Mouse (Mus musculus) limb, embryonic 13.5 days (tissue): Measurements from ENCODE around the gene Psrc1. TPM values are rescaled to one million over a fixed set of nuclear protein-coding genes. Genes with fewer than 3 reads are reported as not detected.

ENCODE experiments used
- ATAC-seq: fragments of 200-750 bp; cut with Nextera tagmentation; 2 replicates; pipeline ENCODE4 v1.8.0; 2017; ENCODE audit warnings: low read depth, moderate number of reproducible peaks, moderate TSS enrichment; ENCODE audit not compliant: low FRiP score
- H3K27ac ChIP-seq: fragments of 300-500 bp; sonication (generic); 2 replicates; pipeline ENCODE4 v1.5.1; 2015; ENCODE audit warnings: inconsistent platforms, mild to moderate bottlenecking, moderate library complexity
- H3K27me3 ChIP-seq: fragments of 300-500 bp; sonication (generic); 2 replicates; pipeline ENCODE4 v1.6.1; 2015; ENCODE audit warnings: mild to moderate bottlenecking, inconsistent platforms
- H3K36me3 ChIP-seq: fragments of 300-500 bp; sonication (generic); 2 replicates; pipeline ENCODE4 v1.6.1; 2015; ENCODE audit warnings: inconsistent platforms, mild to moderate bottlenecking, moderate library complexity
- H3K4me1 ChIP-seq: fragments of 300-500 bp; sonication (generic); 2 replicates; pipeline ENCODE4 v1.6.1; 2015; ENCODE audit warnings: inconsistent platforms
- H3K4me2 ChIP-seq: fragments of 300-500 bp; sonication (generic); replicated peaks from 2 replicates; pipeline ENCODE4 v1.6.1; 2015; ENCODE audit warnings: inconsistent platforms, mild to moderate bottlenecking, moderate library complexity
- H3K4me3 ChIP-seq: fragments of 300-500 bp; sonication (generic); 2 replicates; pipeline ENCODE4 v1.5.1; 2015; ENCODE audit warnings: moderate library complexity, mild to moderate bottlenecking, inconsistent platforms
- H3K9ac ChIP-seq: fragments of 300-500 bp; sonication (generic); 2 replicates; pipeline ENCODE4 v1.6.1; 2015; ENCODE audit warnings: mild to moderate bottlenecking, inconsistent platforms
- H3K9me3 ChIP-seq: fragments of 300-500 bp; sonication (generic); 2 replicates; pipeline ENCODE4 v1.6.1; 2016; ENCODE audit warnings: inconsistent platforms
- WGBS: fragments of 180-500 bp; shearing (Covaris S2); methylation state at CpG from one replicate; pipeline ENCODE4 v1.1.7; 2015; 5-methylcytosine and 5-hydroxymethylcytosine counted together
- polyA plus RNA-seq: library from polyadenylated mRNA; unstranded; fragments of >200 nt; fragmentation: Nextera tagmentation; extraction: Ambion mirVana; gene quantifications from 2 replicates; pipeline ENCODE4 v1.2.1, GENCODE M21; 2015

The Psrc1 gene
- 62.7 and 63.1 TPM in 2 replicates for polyA plus RNA-seq

DNA sequence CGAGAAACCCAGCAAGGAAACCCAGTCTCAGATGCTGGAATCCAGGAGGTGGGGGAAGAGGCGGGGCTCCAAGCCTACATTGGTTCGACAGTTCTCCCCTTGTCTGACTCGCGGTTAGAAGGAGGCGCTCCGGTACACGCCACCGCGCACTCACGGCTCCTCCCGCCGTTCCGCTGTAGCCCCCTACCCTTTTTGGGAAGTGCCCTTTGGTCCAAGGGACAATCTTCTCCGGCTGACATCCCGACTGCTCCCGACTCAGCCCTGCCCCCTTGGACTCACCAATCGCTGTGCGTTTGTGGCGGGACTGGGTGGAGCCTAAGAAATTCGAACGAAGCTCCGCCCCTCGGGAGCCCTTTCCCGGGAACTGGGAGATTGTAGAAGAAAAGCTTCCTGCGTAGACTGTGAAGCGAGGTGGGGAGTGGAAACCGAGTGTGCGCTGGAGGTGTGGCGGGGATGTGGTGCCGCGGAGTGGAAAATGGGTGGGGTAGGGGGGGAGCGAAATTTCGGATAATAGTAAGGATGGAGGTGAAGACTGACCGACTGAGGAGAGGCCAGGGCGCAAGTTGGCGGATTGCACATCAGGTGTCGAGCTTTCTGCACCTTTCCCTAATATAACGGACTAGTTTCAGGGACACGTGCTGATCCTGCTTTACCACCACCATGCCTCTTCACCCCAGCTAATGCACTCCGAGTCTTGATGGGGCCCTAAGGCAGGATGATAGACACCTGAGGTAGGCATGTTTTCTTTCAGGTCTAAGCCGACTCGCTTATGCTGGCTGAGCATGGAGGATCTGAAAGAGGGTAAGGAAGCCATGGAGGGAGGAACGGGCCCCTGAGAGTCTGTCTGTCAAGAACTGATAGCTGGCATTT is at the start of gene Psrc1:
TSS of gene Psrc1 (plus strand) at position 355 of the 870 bp plus-strand sequence.
- under 1% methylated on average over 44 of the region's 44 CpGs for WGBS
- Histone ChIP-seq H3K9ac (peak within 1 kb of the TSS; percentile 62), H3K36me3 (peaks cover 26% of the 10 kb centered on the region), H3K4me1 (peaks cover 43% of the 10 kb centered on the region), H3K4me3 (peak within 1 kb of the TSS; percentile 55), H3K9me3 (no peaks in the 10 kb centered on the region), H3K4me2 (peak within 1 kb of the TSS; percentile 77), H3K27ac (peak within 1 kb of the TSS; percentile 11; the same call in 1 of the 2 replicates), H3K27me3 (no peaks in the 10 kb centered on the region)
- ATAC-seq, result peak; percentile 94

DNA sequence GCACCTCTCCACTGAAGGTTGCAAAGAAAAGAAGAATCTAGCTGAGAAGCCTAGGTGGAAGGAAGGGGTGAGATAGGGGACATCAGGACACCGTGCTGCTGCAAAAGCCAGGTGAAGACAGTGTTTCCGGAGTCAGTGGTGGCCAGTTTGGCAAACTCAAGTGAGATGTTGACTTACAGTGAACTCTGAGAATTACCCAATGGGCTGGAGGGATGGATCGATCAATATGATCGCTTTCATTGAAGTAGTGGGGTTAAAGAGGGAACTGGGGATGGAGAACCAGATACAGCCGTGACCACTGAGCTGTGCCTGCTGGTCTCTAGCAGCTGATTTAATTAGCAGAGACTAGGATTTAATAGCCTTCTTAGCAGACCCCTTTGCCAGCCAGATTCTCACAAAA is 46.8 kb upstream of the Psrc1 start:
- ATAC-seq, result no peak
- H3K27me3 ChIP-seq, result no peaks in the 10 kb centered on the region
- no peak overlapping the region for H3K27ac ChIP-seq
- H3K4me2 ChIP-seq, result no peak overlapping the region
- no peak overlapping the region for H3K4me3 ChIP-seq
- WGBS, result 93% methylated on average over 5 of the region's 5 CpGs
- H3K36me3 ChIP-seq, result peaks cover 75% of the 10 kb centered on the region
- no peaks in the 10 kb centered on the region; the same call in 1 of the 2 replicates for H3K9me3 ChIP-seq
- no peak overlapping the region for H3K9ac ChIP-seq
- no peaks in the 10 kb centered on the region for H3K4me1 ChIP-seq

DNA sequence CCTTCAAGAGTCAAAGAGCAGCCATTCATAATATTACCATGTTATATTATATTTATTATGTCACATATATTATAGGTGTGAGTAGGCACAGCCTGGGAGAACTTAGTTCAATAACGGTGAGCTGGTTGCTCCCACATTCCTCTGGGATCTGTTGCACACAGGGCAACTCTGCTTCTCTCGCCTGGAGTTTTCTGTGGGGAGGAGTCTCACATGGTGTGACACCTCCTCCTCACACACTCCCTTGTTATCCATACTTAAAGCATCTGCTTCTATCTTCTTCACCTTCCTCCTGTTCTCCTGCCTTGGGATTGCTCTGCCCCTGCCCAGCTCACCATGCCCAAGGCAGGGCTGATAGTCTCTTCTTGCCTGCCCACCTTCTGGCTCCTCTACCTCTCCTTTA is 42.6 kb upstream of the Psrc1 start:
- no peak for ATAC-seq
- H3K36me3 ChIP-seq, result peaks cover 72% of the 10 kb centered on the region
- no peak overlapping the region for H3K4me2 ChIP-seq

GRCm38 (mm10) chr3:108342185-108342584 is 41.5 kb upstream of the Psrc1 start:
- 70% methylated on average over 7 of the region's 7 CpGs for WGBS
- H3K4me1 ChIP-seq, result no peaks in the 10 kb centered on the region
- no peak for ATAC-seq
- H3K27ac ChIP-seq, result no peak overlapping the region
- no peaks in the 10 kb centered on the region for H3K27me3 ChIP-seq
- no peak overlapping the region for H3K4me3 ChIP-seq
- H3K9ac ChIP-seq, result no peak overlapping the region
- H3K9me3 ChIP-seq, result no peaks in the 10 kb centered on the region
- H3K36me3 ChIP-seq, result peaks cover 78% of the 10 kb centered on the region
- H3K4me2 ChIP-seq, result no peak overlapping the region

More for the DNA sequence above, 42.6 kb upstream of the Psrc1 start:
- 91% methylated on average over 2 of the region's 2 CpGs for WGBS
- no peaks in the 10 kb centered on the region for H3K9me3 ChIP-seq
- no peak overlapping the region for H3K4me3 ChIP-seq
- no peaks in the 10 kb centered on the region for H3K4me1 ChIP-seq
- no peak overlapping the region for H3K9ac ChIP-seq
- H3K27me3 ChIP-seq, result no peaks in the 10 kb centered on the region
- no peak overlapping the region for H3K27ac ChIP-seq

- 79% methylated on average over 7 of the region's 7 CpGs for WGBS
- H3K4me2 ChIP-seq, result no peak overlapping the region
- no peaks in the 10 kb centered on the region for H3K9me3 ChIP-seq
- no peak overlapping the region for H3K9ac ChIP-seq
- H3K27me3 ChIP-seq, result no peaks in the 10 kb centered on the region
- H3K4me3 ChIP-seq, result no peak overlapping the region
- H3K4me1 ChIP-seq, result no peaks in the 10 kb centered on the region
- H3K36me3 ChIP-seq, result peaks cover 83% of the 10 kb centered on the region
- H3K27ac ChIP-seq, result no peak overlapping the region
- ATAC-seq, result no peak
Measured at GRCm38 (mm10) chr3:108345855-108346254, 37.8 kb upstream of the Psrc1 start.

DNA sequence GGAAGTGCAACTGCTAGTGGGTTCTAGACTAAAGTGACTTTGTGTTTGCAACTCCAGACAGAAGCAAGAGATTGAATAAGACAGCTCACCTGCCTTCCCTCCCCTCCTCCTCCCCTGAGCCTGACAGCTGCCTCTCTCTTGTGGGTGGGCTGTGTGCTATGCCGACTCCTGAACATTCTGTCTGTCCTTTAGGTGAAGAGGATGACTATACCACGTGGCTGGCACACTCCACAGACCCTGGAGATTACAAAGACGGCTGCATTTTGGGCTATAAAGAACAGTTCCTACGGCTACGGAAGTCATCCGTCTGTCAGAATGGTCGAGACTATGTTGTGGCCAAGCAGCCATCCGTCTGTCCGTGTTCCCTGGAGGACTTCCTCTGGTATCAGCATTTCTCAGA is 35.3 kb upstream of the Psrc1 start:
- 83% methylated on average over 9 of the region's 9 CpGs for WGBS
- no peak for ATAC-seq
- Histone ChIP-seq H3K36me3 (peaks cover 79% of the 10 kb centered on the region), H3K4me2 (no peak overlapping the region), H3K27ac (no peak overlapping the region), H3K9ac (no peak overlapping the region), H3K27me3 (no peaks in the 10 kb centered on the region), H3K9me3 (no peaks in the 10 kb centered on the region), H3K4me1 (no peaks in the 10 kb centered on the region), H3K4me3 (no peak overlapping the region)

GRCm38 (mm10) chr3:108355245-108355644 is 28.4 kb upstream of the Psrc1 start:
- H3K4me3 ChIP-seq, result no peak overlapping the region
- no peak for ATAC-seq
- H3K27me3 ChIP-seq, result no peaks in the 10 kb centered on the region
- H3K9me3 ChIP-seq, result no peaks in the 10 kb centered on the region
- WGBS, result 96% methylated on average over 3 of the region's 3 CpGs
- peaks cover 68% of the 10 kb centered on the region for H3K36me3 ChIP-seq
- H3K4me2 ChIP-seq, result no peak overlapping the region
- H3K9ac ChIP-seq, result no peak overlapping the region
- peaks cover 2% of the 10 kb centered on the region for H3K4me1 ChIP-seq
- no peak overlapping the region for H3K27ac ChIP-seq

GRCm38 (mm10) chr3:108357051-108357450 is 26.6 kb upstream of the Psrc1 start:
- ATAC-seq, result no peak
- H3K4me2 ChIP-seq, result no peak overlapping the region
- 84% methylated on average over 10 of the region's 10 CpGs for WGBS
- no peak overlapping the region for H3K4me3 ChIP-seq
- H3K36me3 ChIP-seq, result peaks cover 51% of the 10 kb centered on the region
- peaks cover 18% of the 10 kb centered on the region for H3K4me1 ChIP-seq
- no peak overlapping the region for H3K9ac ChIP-seq
- H3K27me3 ChIP-seq, result no peaks in the 10 kb centered on the region
- H3K27ac ChIP-seq, result no peak overlapping the region
- no peaks in the 10 kb centered on the region for H3K9me3 ChIP-seq

DNA sequence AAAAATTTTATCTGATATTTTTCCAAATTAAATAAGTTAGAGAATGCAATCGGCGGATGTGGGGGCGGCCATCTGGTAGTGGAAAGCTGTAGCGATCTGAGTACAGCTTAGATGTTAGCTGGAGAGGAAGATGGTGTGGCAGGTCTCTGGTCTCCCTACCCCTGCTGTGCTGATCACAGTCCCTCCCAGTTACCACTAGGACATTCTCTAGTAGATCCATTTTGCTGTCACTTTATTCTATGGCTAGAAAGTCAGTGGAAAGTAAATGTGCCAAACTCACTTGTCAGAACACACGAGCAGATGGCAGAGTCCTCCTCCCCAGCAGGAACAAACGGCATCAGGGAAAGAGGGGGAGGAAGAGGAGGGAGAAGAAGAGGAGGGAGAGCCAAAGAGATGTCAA is 25.2 kb upstream of the Psrc1 start:
- Histone ChIP-seq H3K36me3 (peaks cover 44% of the 10 kb centered on the region), H3K27ac (no peak overlapping the region), H3K27me3 (no peaks in the 10 kb centered on the region), H3K4me1 (peaks cover 18% of the 10 kb centered on the region), H3K4me2 (no peak overlapping the region), H3K9ac (no peak overlapping the region), H3K9me3 (no peaks in the 10 kb centered on the region), H3K4me3 (no peak overlapping the region)
- ATAC-seq, result no peak
- WGBS, result 75% methylated on average over 6 of the region's 6 CpGs

DNA sequence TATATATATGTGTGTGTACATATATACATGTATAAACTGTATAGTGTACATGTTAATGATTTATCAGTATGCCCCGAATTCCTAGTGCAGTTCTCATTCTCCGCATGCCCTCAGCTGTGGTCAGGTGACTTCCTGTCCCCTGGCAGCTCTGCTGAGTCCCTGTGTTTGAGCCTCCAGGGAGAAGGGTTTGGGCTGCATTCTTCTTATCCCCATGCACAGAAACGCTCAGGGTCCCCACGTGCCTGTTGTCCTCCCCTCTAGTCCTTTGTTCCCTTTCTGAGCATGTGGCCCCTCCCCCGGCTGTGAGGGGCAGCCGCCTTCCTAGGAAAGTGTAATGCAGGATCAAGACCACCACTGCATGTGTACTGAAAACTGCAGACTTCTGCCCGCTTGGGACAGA is 22.7 kb upstream of the Psrc1 start:
- no peak overlapping the region for H3K9ac ChIP-seq
- WGBS, result 10% methylated on average over 7 of the region's 7 CpGs
- H3K4me2 ChIP-seq, result 0 out of 2 replicates have a peak overlapping the region, but pooled peaks have one; percentile 21
- H3K36me3 ChIP-seq, result peaks cover 20% of the 10 kb centered on the region
- H3K27ac ChIP-seq, result peak overlapping the region; percentile 67
- ATAC-seq, result peak; percentile 28; the same call in 1 of the 2 replicates
- H3K4me1 ChIP-seq, result peaks cover 18% of the 10 kb centered on the region
- no peak overlapping the region for H3K4me3 ChIP-seq
- no peaks in the 10 kb centered on the region for H3K9me3 ChIP-seq
- no peaks in the 10 kb centered on the region for H3K27me3 ChIP-seq

- ATAC-seq, result no peak
- Histone ChIP-seq H3K27me3 (no peaks in the 10 kb centered on the region), H3K9ac (no peak overlapping the region), H3K4me2 (no peak overlapping the region), H3K4me3 (no peak overlapping the region), H3K4me1 (peaks cover 18% of the 10 kb centered on the region), H3K36me3 (0 out of 2 replicates have a peak, but pooled peaks cover 1% of the 10 kb centered on the region), H3K27ac (no peak overlapping the region), H3K9me3 (no peaks in the 10 kb centered on the region)
- WGBS, result 66% methylated on average over 3 of the region's 3 CpGs
Measured at GRCm38 (mm10) chr3:108363626-108364025, 20.0 kb upstream of the Psrc1 start.

DNA sequence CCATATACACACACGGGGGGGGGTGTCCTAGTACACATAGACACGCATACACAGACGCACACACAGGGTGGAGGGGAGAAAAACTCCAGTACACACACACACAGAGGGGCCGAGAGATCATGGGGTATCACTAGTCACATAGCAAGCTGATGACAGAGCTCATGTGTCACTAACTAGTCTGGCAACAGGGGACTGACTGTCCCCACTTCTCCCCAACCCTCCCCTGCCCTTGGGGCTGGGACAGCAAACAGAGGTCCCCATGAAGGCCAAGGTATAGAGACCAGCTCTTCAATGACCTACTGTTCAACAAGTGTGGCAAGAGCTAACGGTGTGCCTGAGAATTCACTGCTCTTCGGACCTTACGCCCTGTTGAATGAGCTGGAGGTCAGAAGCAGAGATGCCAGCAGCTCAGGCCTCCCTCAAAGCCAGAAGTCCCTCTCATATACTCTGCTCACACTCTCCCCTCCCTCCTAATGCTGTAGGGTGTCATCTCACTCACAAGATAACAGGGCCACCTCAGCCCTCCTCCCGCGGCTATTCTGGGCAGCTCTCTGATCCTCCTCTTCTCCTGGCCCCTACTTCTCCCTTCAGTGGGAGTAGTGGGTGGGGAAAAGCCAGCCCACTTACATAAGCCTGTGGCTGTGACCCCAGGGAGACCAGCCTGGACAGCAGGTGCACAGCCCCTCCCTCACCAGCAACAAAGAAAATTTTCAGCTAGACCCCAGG is 19.2 kb upstream of the Psrc1 start, which contains the start of gene Mybphl:
TSS of gene Mybphl (plus strand) at position 642 of the 726 bp plus-strand sequence.
- Histone ChIP-seq H3K4me3 (no peak within 1 kb of the TSS), H3K27me3 (no peaks in the 10 kb centered on the region), H3K9me3 (no peaks in the 10 kb centered on the region), H3K36me3 (no peaks in the 10 kb centered on the region), H3K9ac (no peak within 1 kb of the TSS), H3K4me1 (peaks cover 18% of the 10 kb centered on the region), H3K4me2 (no peak within 1 kb of the TSS), H3K27ac (no peak within 1 kb of the TSS)
- 68% methylated on average over 9 of the region's 9 CpGs for WGBS
- ATAC-seq, result no peak
